Mouse (Mus musculus) natural killer cell, adult 2 months (primary cell): ENCODE measurements around the gene Tmem234.
"Not testable (repeated sequence)": the region's sequence is repeated elsewhere in the genome, so short reads cannot be mapped to it uniquely, and the experiment has no call there.

Source experiments
- DNase-seq, 2 experiments: peaks; one replicate each; pipeline ENCODE4 v3.0.0; 2022; ENCODE audit warnings: low spot score in 2 of 2

Gene Tmem234

GRCm38 (mm10) chr4:129600233-129601158 is at the start of gene Tmem234, which contains the start of gene Eif3i:
Gene Tmem234, plus strand, starts transcription at chr4:129600668.
Gene Eif3i, minus strand, starts transcription at chr4:129600648.
- peak; percentile 71 to 80 for DNase-seq

- not testable (repeated sequence) for DNase-seq
Observed at GRCm38 (mm10) chr4:129554512-129554911, 46.0 kb upstream of the Tmem234 start.

GRCm38 (mm10) chr4:129555421-129555861 is 45.0 kb upstream of the Tmem234 start:
- peak; percentile 50 to 58 for DNase-seq

- no peak for DNase-seq
Observed at GRCm38 (mm10) chr4:129555862-129556531, 44.5 kb upstream of the Tmem234 start.

- peak; percentile 74 to 79 for DNase-seq
Observed at GRCm38 (mm10) chr4:129556532-129557223, 43.8 kb upstream of the Tmem234 start.

- DNase-seq = no peak
Observed at GRCm38 (mm10) chr4:129557256-129557808, 43.1 kb upstream of the Tmem234 start.

- peak; percentile 63 for DNase-seq
Observed at GRCm38 (mm10) chr4:129558321-129558955, 42.0 kb upstream of the Tmem234 start.

GRCm38 (mm10) chr4:129561184-129561583 is 39.3 kb upstream of the Tmem234 start:
- DNase-seq = no peak

GRCm38 (mm10) chr4:129563718-129564117 is 36.8 kb upstream of the Tmem234 start:
- no peak for DNase-seq

- DNase-seq = no peak
Observed at GRCm38 (mm10) chr4:129565139-129565538, 35.3 kb upstream of the Tmem234 start.

GRCm38 (mm10) chr4:129568366-129568765 is 32.1 kb upstream of the Tmem234 start:
- no peak for DNase-seq

- DNase-seq = peak; percentile 58 to 70
Observed at GRCm38 (mm10) chr4:129570028-129570427, 30.4 kb upstream of the Tmem234 start.

- peak; percentile 66 to 82 for DNase-seq
Observed at GRCm38 (mm10) chr4:129571551-129572084, 28.9 kb upstream of the Tmem234 start.

GRCm38 (mm10) chr4:129572236-129573092 is 28.0 kb upstream of the Tmem234 start:
- DNase-seq = no peak

GRCm38 (mm10) chr4:129573093-129573370 is 27.4 kb upstream of the Tmem234 start:
- DNase-seq = no peak

GRCm38 (mm10) chr4:129573430-129573829 is 27.0 kb upstream of the Tmem234 start, which contains the start of gene Lck:
Gene Lck, minus strand, starts transcription at chr4:129573641.
- DNase-seq = peak; percentile 72 to 73

- peak; percentile 91 to 94 for DNase-seq
Observed at GRCm38 (mm10) chr4:129575171-129575844, 25.2 kb upstream of the Tmem234 start.

GRCm38 (mm10) chr4:129576863-129577491 is 23.5 kb upstream of the Tmem234 start:
- peak; percentile 65 to 75 for DNase-seq

- no peak for DNase-seq
Observed at GRCm38 (mm10) chr4:129577688-129578087, 22.8 kb upstream of the Tmem234 start.
